Mouse (Mus musculus): ENCODE measurements at regions not wholly inside any gene's neighbourhood (a gene's known extent, or its start where the extent isn't known, plus 50 kb on each side); places are given as distances from the start of the nearest gene placed in this dataset.

- no peak for DNase-seq (ENCODE audit: low read depth, low spot score)
- Histone ChIP-seq H3K4me3 (ENCODE audit: control insufficient read depth in 1 of 2, insufficient read depth in 1 of 2, low read depth in 2 of 2, low read length in 2 of 2) (no peak overlapping the region), H3K27me3 (ENCODE audit: control insufficient read depth in 1 of 2, insufficient read depth in 2 of 2, low read length in 2 of 2) (no peaks in the 10 kb centered on the region), H3K9me3 (replicated peaks; ENCODE audit: insufficient read depth, low read length) (no peaks in the 10 kb centered on the region), H3K36me3 (ENCODE audit: control insufficient read depth in 1 of 2, insufficient read depth in 2 of 2, low read length in 2 of 2) (no peaks in the 10 kb centered on the region), H3K27ac (ENCODE audit: control insufficient read depth, low read depth, low read length) (no peak overlapping the region), H3K9ac (ENCODE audit: control insufficient read depth, low read depth, low read length, poor library complexity, severe bottlenecking) (no peak overlapping the region), H3K4me1 (ENCODE audit: control insufficient read depth in 1 of 2, insufficient read depth in 2 of 2, low read length in 2 of 2) (no peaks in the 10 kb centered on the region), H3K79me2 (ENCODE audit: control insufficient read depth, insufficient read depth, low read length, poor library complexity) (no peaks in the 10 kb centered on the region)
- TF ChIP-seq CHD2 (IDR thresholded peaks at IDR 0.05; ENCODE audit: low read length) (no peak), POLR2AphosphoS5 (IDR thresholded peaks at IDR 0.05; ENCODE audit: borderline replicate concordance, low read depth, low read length) (no peak), ZNF384 (IDR thresholded peaks at IDR 0.05; ENCODE audit: low read depth, low read length) (no peak), RAD21 (IDR thresholded peaks at IDR 0.05; ENCODE audit: low read depth, low read length) (no peak), MEF2A (IDR thresholded peaks at IDR 0.05; ENCODE audit: extremely low read depth, insufficient replicate concordance, low read depth, low read length, poor library complexity, severe bottlenecking) (no peak), HCFC1 (IDR thresholded peaks at IDR 0.05; ENCODE audit: low read depth, low read length) (no peak), TBP (IDR thresholded peaks at IDR 0.05; ENCODE audit: low read depth, low read length) (no peak), POLR2AphosphoS2 (IDR thresholded peaks at IDR 0.05; ENCODE audit: low read length) (no peak), MYB (IDR thresholded peaks at IDR 0.05; ENCODE audit: low read depth, low read length) (no peak), KAT2A (conservative IDR thresholded peaks at IDR 0.05; ENCODE audit: low read depth, low read length) (no peak), CTCF (IDR thresholded peaks at IDR 0.05 in 2 of 3, conservative IDR thresholded peaks at IDR 0.05 in 1 of 3; ENCODE audit: control insufficient read depth in 1 of 3, insufficient read depth in 1 of 3, low read depth in 2 of 3, low read length in 3 of 3, poor library complexity in 1 of 3, severe bottlenecking in 1 of 3) (no peak), NELFE (IDR thresholded peaks at IDR 0.05; ENCODE audit: low read depth, low read length) (no peak), CHD1 (IDR thresholded peaks at IDR 0.05; ENCODE audit: low read depth, low read length) (no peak), MXI1 (IDR thresholded peaks at IDR 0.05; ENCODE audit: low read depth, low read length) (no peak), GATA1 (IDR thresholded peaks at IDR 0.05; ENCODE audit: low read depth, low read length) (no peak), MAX (IDR thresholded peaks at IDR 0.05; ENCODE audit: low read length) (no peak), BHLHE40 (IDR thresholded peaks at IDR 0.05; ENCODE audit: borderline replicate concordance, low read depth, low read length) (no peak)
Observed at GRCm38 (mm10) chr17:69769002-69769421, 199.9 kb upstream of the Dlgap1 start.

DNA sequence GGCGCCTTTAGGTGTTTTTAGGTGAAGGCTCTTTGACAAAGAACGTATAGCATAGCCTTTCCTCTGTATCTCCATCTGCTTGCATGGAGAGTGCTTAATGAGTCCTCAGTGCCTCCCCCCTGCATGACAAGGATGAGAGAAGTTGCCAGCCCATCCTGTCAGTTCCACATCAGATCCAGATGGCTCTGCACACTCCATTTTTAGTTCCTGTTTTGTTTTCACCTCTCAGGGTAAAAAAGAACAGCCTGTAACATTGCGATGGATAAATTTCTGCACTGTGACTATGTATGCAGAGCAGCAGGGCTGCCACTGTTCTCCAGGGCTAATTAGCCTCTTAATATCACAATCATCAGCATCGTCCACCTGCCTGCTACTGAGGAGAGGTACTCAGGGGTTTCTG, 198.8 kb upstream of the Dlgap1 start:
- TF ChIP-seq ZKSCAN1 (IDR thresholded peaks at IDR 0.05; ENCODE audit: low read depth, low read length) (no peak), EP300 (IDR thresholded peaks at IDR 0.05; ENCODE audit: low read depth in 1 of 2, low read length in 2 of 2) (no peak), TAL1 (IDR thresholded peaks at IDR 0.05; ENCODE audit: low read length) (no peak), POLR2A (IDR thresholded peaks at IDR 0.05; ENCODE audit: control insufficient read depth in 1 of 2, insufficient read depth in 1 of 2, low read depth in 1 of 2, low read length in 2 of 2, poor library complexity in 1 of 2) (no peak), UBTF (IDR thresholded peaks at IDR 0.05; ENCODE audit: borderline replicate concordance, insufficient read depth, low read depth, low read length) (no peak), MEF2A (IDR thresholded peaks at IDR 0.05; ENCODE audit: extremely low read depth, insufficient replicate concordance, low read depth, low read length, poor library complexity, severe bottlenecking) (no peak), SMC3 (IDR thresholded peaks at IDR 0.05; ENCODE audit: low read depth, low read length) (no peak), NRF1 (IDR thresholded peaks at IDR 0.05; ENCODE audit: insufficient read depth, low read depth, low read length, poor library complexity, severe bottlenecking) (no peak)
- Histone ChIP-seq H3K36me3 (ENCODE audit: control insufficient read depth in 1 of 2, insufficient read depth in 2 of 2, low read length in 2 of 2) (no peaks in the 10 kb centered on the region), H3K27ac (ENCODE audit: control insufficient read depth, low read depth, low read length) (no peak overlapping the region), H3K4me1 (ENCODE audit: control insufficient read depth in 1 of 2, insufficient read depth in 2 of 2, low read length in 2 of 2) (no peaks in the 10 kb centered on the region), H3K27me3 (ENCODE audit: control insufficient read depth in 1 of 2, insufficient read depth in 2 of 2, low read length in 2 of 2) (no peaks in the 10 kb centered on the region), H3K4me3 (ENCODE audit: control insufficient read depth in 1 of 2, insufficient read depth in 1 of 2, low read depth in 2 of 2, low read length in 2 of 2) (no peak overlapping the region), H3K9me3 (replicated peaks; ENCODE audit: insufficient read depth, low read length) (no peaks in the 10 kb centered on the region), H3K9ac (ENCODE audit: control insufficient read depth, low read depth, low read length, poor library complexity, severe bottlenecking) (no peak overlapping the region), H3K79me2 (ENCODE audit: control insufficient read depth, insufficient read depth, low read length, poor library complexity) (no peaks in the 10 kb centered on the region)
- no peak for DNase-seq (ENCODE audit: low read depth, low spot score)
